Mouse (Mus musculus) megakaryocyte, embryonic 14.5 days (primary cell): ENCODE data around the gene Tmem240. TPM values are rescaled to one million over a fixed set of nuclear protein-coding genes. Genes with fewer than 3 reads are reported as not detected.

Experiments used
- H3K27me3 ChIP-seq: replicated peaks from 2 replicates; pipeline ENCODE3; 2012; ENCODE audit warnings: inconsistent platforms
- H3K36me3 ChIP-seq: replicated peaks from 2 replicates; pipeline ENCODE3; 2012; ENCODE audit warnings: low read length, inconsistent platforms, mixed read lengths
- H3K4me1 ChIP-seq: 2 replicates; pipeline ENCODE4 v1.6.1; 2012; ENCODE audit warnings: inconsistent platforms
- H3K4me3 ChIP-seq: replicated peaks from 2 replicates; pipeline ENCODE3; 2012; ENCODE audit warnings: moderate library complexity, mild to moderate bottlenecking, inconsistent platforms
- H3K9me3 ChIP-seq: 2 replicates; pipeline ENCODE4 v1.6.1; 2012; ENCODE audit warnings: inconsistent platforms
- FLI1 ChIP-seq: IDR thresholded peaks from 2 replicates; pipeline ENCODE4 v1.6.1; 2012; ENCODE audit warnings: low read length, inconsistent platforms, mixed read lengths
- GATA1 ChIP-seq: IDR thresholded peaks from 3 replicates; pipeline ENCODE4 v1.6.1; 2012; ENCODE audit warnings: mixed read lengths, low read length, inconsistent platforms, borderline replicate concordance
- polyA plus RNA-seq: library from polyadenylated mRNA; stranded (reverse); fragments of >175 nt; gene quantifications from 2 replicates; pipeline ENCODE4 v1.2.3, GENCODE M21; 2012; ENCODE audit warnings: low replicate concordance; ENCODE audit not compliant: insufficient read depth

Gene Tmem240
- polyA plus RNA-seq, 1 experiment = 1.2 TPM

- H3K4me3 ChIP-seq = peak overlapping the region; percentile 93
- TF ChIP-seq FLI1 = no peak
- TF ChIP-seq GATA1 = no peak
- H3K36me3 ChIP-seq = peaks cover 2% of the 10 kb centered on the region
- H3K9me3 ChIP-seq = no peaks in the 10 kb centered on the region
- peaks cover 57% of the 10 kb centered on the region for H3K4me1 ChIP-seq
- peaks cover 34% of the 10 kb centered on the region for H3K27me3 ChIP-seq
Observed at GRCm38 (mm10) chr4:155769496-155769879, 34.9 kb downstream of the Tmem240 start.

GRCm38 (mm10) chr4:155769880-155770512 is 35.4 kb downstream of the Tmem240 start:
- Histone ChIP-seq H3K36me3 (peaks cover 2% of the 10 kb centered on the region), H3K4me1 (peaks cover 62% of the 10 kb centered on the region), H3K4me3 (peak overlapping the region; percentile 93), H3K27me3 (peaks cover 36% of the 10 kb centered on the region), H3K9me3 (no peaks in the 10 kb centered on the region)
- no peak for TF ChIP-seq FLI1
- no peak for TF ChIP-seq GATA1

- Histone ChIP-seq H3K4me1 (peaks cover 68% of the 10 kb centered on the region), H3K9me3 (no peaks in the 10 kb centered on the region), H3K27me3 (peaks cover 42% of the 10 kb centered on the region), H3K36me3 (peaks cover 2% of the 10 kb centered on the region), H3K4me3 (peak overlapping the region; percentile 93)
- TF ChIP-seq FLI1 (no peak), GATA1 (no peak)
Observed at GRCm38 (mm10) chr4:155770626-155771025, 36.0 kb downstream of the Tmem240 start.

- H3K9me3 ChIP-seq = no peaks in the 10 kb centered on the region
- H3K36me3 ChIP-seq = peaks cover 2% of the 10 kb centered on the region
- no peak for TF ChIP-seq FLI1
- no peak for TF ChIP-seq GATA1
- H3K27me3 ChIP-seq = peaks cover 49% of the 10 kb centered on the region
- no peak overlapping the region for H3K4me3 ChIP-seq
- peaks cover 75% of the 10 kb centered on the region for H3K4me1 ChIP-seq
Observed at GRCm38 (mm10) chr4:155771706-155772105, 37.1 kb downstream of the Tmem240 start.

GRCm38 (mm10) chr4:155772786-155773185 is 38.2 kb downstream of the Tmem240 start:
- no peak for TF ChIP-seq GATA1
- no peak for TF ChIP-seq FLI1
- H3K9me3 ChIP-seq = no peaks in the 10 kb centered on the region
- peaks cover 2% of the 10 kb centered on the region for H3K36me3 ChIP-seq
- H3K4me1 ChIP-seq = peaks cover 75% of the 10 kb centered on the region
- peaks cover 50% of the 10 kb centered on the region for H3K27me3 ChIP-seq
- H3K4me3 ChIP-seq = peak overlapping the region; percentile 31

- H3K9me3 ChIP-seq = no peaks in the 10 kb centered on the region
- peak overlapping the region; percentile 92 for H3K4me3 ChIP-seq
- peaks cover 72% of the 10 kb centered on the region for H3K4me1 ChIP-seq
- peaks cover 50% of the 10 kb centered on the region for H3K27me3 ChIP-seq
- TF ChIP-seq FLI1 = no peak
- no peak for TF ChIP-seq GATA1
- H3K36me3 ChIP-seq = no peaks in the 10 kb centered on the region
Observed at GRCm38 (mm10) chr4:155773335-155774078, 38.9 kb downstream of the Tmem240 start.

GRCm38 (mm10) chr4:155774280-155774754 is 39.7 kb downstream of the Tmem240 start, which contains the start of gene Vwa1:
Vwa1 (minus strand) TSS chr4:155774698.
- peak within 1 kb of the TSS; percentile 92 for H3K4me3 ChIP-seq
- peaks cover 69% of the 10 kb centered on the region for H3K4me1 ChIP-seq
- H3K27me3 ChIP-seq = peaks cover 55% of the 10 kb centered on the region
- no peaks in the 10 kb centered on the region for H3K36me3 ChIP-seq
- H3K9me3 ChIP-seq = no peaks in the 10 kb centered on the region
- TF ChIP-seq FLI1 = no peak
- no peak for TF ChIP-seq GATA1

- no peak for TF ChIP-seq FLI1
- no peak for TF ChIP-seq GATA1
- Histone ChIP-seq H3K4me1 (peaks cover 65% of the 10 kb centered on the region), H3K36me3 (no peaks in the 10 kb centered on the region), H3K27me3 (peaks cover 57% of the 10 kb centered on the region), H3K4me3 (peak overlapping the region; percentile 92), H3K9me3 (no peaks in the 10 kb centered on the region)
Observed at GRCm38 (mm10) chr4:155774971-155775740, 40.6 kb downstream of the Tmem240 start.

GRCm38 (mm10) chr4:155775855-155776254 is 41.3 kb downstream of the Tmem240 start:
- H3K9me3 ChIP-seq = no peaks in the 10 kb centered on the region
- peaks cover 57% of the 10 kb centered on the region for H3K27me3 ChIP-seq
- peaks cover 62% of the 10 kb centered on the region for H3K4me1 ChIP-seq
- peak overlapping the region; percentile 64 for H3K4me3 ChIP-seq
- H3K36me3 ChIP-seq = no peaks in the 10 kb centered on the region
- no peak for TF ChIP-seq GATA1
- TF ChIP-seq FLI1 = no peak
